Mouse (Mus musculus) ovary, postnatal 10 days (tissue): ENCODE results near the gene Clk1.

ENCODE experiments used
- DNase-seq: peaks from one replicate; pipeline ENCODE4 v3.0.0; 2022; ENCODE audit warnings: low spot score

Gene Clk1

GRCm38 (mm10) chr1:58423371-58424248, at the start of gene Clk1:
TSS of gene Clk1 (minus strand) at chr1:58424066.
- peak; percentile 99 for DNase-seq

DNA sequence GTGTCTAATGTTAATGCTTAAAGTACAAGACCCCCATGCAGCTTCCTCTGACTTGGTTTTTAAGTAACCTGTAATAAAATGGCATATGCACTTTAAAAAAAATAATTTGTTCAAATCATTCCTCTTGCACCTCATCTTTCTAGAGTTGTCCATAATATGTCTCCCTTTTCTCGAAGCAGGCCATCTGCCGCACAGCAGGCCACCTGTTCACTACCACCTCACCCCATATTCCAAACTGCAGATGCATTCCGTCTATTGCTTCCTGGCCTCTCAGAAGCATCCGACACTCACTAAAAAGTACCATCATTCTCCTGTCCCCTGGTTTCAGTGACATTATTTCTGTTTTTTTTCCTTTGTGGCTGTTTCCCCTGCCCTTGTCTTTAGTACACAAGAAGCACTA, 41.7 kb upstream of the Clk1 start:
- no peak for DNase-seq

DNA sequence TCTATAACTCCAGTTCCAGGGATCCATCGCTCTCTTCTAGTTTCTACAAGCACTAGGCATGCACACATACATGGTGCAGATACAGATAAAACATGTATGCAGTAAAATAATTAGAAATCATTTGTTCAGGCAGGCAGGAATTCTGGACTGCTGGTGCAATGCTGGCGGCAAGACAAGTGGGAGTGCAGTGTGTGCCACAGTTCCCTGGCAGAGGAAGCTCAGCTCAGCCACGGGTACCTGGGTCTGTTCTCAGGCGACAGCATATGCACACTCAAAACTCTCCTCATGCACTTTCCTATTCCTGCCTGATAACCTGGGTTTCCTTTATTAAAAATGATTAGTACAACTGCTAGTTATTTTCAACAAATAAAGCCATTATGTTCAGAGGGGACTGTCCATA, 41.2 kb upstream of the Clk1 start:
- DNase-seq, result no peak

DNA sequence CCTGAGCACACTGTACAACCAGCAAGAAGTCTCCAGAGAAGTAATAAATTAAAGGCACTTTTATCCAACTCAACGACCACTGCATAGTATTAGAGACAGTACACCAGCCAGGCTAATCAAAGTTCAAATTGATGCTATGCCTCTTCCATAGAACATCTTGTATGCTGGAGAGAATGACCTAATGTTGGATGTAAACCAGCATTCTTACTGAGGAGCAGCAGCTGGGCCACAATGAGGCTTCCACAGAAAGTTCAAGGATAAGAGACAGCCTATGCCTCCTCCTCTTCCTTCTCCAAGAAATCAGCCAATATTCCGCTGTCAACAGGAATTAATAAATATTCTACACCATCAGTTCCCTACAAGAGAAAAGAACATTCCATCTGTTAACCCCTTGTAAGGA, 40.1 kb upstream of the Clk1 start:
- no peak for DNase-seq

GRCm38 (mm10) chr1:58460566-58460965, 36.7 kb upstream of the Clk1 start:
- DNase-seq, result no peak

- no peak for DNase-seq
Observed at GRCm38 (mm10) chr1:58458867-58459266, 35.0 kb upstream of the Clk1 start.

DNA sequence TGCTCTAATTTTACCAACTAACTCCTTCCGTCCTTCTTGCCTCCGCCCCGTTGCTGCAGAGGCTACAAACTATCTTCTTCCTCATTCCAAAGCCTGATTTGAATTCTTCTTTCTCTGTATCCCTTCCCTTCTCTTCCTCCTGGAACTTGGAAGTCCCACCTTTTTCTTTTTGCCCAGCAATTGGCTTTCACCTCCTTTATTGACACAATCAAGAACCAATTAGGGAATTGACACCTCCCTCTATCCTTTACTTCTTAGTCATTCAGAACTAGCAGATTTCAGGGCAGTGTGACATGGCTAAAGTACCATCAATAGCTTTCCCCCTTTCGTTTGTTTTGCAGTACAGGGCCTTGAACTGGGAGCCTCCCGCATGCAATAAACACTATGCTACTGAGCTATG, 34.3 kb upstream of the Clk1 start:
- no peak for DNase-seq

DNA sequence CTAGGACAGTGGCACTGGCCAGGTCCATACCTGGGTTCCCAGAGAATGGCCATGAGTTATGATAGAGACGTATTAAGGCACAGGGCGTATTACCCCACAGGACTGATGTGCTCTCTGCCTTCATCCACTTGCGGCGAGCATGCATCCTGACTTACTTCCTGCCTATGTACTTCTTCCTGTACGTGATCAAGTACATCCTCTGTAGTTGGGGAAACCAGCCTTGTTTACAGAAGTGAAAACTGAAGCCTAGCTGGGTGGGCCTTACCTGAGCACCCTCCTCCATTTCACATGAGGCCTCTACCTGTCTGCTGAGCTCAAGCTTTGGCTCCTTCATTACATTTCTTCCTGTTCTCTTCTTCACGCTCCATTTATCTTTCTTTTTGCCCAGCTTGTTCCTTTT, 30.4 kb upstream of the Clk1 start:
- DNase-seq, result no peak

DNA sequence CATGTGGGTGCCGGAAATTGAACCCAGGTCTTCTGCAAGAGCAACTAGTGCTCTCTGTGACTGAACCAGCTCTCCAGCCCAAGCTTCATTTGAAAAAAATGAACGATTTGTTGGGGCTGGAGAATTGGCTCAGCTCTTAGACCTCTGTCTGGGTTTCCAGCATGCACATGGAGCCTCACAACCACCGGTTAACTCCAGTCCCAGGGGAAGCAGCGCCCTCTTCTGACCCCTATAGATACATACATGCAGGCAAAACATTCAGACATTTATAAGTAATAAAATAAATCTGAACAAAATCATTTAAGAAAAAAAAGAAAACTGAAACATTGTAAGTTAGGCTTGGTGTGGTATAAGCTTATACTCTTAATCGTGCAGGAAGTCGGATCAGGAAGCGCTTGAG, 24.5 kb upstream of the Clk1 start:
- no peak for DNase-seq

GRCm38 (mm10) chr1:58447766-58448165, 23.9 kb upstream of the Clk1 start:
- no peak for DNase-seq

DNA sequence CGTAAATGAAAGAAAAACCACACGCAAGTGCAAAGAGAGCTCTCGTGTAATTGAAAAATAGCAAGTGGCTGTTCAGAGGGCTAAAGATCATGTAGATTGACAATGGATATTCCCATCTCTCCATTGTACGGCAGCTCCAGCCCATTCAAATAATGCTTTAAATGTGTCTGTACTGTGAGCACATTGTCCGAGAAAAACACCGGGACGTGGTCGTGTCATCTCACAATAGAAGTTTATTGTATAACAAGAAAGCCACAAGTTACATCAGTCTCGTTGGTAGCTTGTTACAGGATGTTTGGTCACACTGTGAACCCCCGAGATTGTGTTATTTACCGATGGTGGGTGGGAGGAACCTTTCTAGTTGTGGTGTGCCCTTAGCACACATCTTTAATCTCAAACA, 22.0 kb upstream of the Clk1 start:
- no peak for DNase-seq

- DNase-seq, result peak; percentile 74
Observed at GRCm38 (mm10) chr1:58445143-58445722, 21.4 kb upstream of the Clk1 start, which contains the start of the genes Nif3l1 and Ppil3. TSS of gene Nif3l1 (plus strand) at chr1:58445151. TSS of gene Ppil3 (minus strand) at chr1:58445486.

DNA sequence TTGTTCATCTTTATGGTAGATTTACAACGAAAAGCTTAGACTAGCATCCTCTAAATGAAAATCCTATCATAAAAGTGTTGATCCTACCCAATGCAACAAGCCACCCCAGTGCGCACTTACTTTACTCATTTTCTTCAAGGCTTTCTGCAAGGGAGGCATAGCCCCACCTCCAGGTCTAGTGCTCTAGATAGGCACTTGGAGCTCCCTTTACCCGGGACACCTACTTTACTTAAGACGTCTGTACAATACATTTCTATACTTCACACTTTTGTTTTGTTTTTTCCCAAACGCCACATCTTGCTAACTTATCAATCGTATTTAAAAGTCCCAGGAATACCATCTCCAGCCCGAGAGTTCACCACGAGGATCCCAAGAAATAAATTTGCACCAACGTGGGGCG, 20.8 kb upstream of the Clk1 start:
- no peak for DNase-seq

GRCm38 (mm10) chr1:58424551-58424950, 685 bp upstream of the Clk1 start:
- no peak for DNase-seq

GRCm38 (mm10) chr1:58422879-58423278, 987 bp downstream of the Clk1 start:
- no peak for DNase-seq

DNA sequence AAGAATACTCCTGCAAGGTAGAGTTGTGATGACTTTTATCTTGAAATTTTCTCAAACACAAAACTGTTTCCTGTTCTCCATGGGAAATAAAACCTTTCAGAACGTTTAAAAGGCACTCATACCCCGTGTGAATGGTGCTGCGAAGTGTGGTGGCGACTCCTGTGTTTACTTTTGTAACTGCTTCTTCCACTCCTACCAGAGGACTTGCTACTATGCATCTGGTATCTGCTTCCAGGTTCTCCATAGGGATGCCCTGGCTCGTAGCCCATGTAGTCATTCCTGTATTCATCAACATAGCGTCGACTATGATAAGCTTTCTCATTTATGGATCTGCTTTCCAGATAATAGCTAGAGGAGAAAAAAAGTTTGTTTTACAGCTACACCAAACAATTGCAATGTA, 2.9 kb downstream of the Clk1 start:
- DNase-seq, result no peak

DNA sequence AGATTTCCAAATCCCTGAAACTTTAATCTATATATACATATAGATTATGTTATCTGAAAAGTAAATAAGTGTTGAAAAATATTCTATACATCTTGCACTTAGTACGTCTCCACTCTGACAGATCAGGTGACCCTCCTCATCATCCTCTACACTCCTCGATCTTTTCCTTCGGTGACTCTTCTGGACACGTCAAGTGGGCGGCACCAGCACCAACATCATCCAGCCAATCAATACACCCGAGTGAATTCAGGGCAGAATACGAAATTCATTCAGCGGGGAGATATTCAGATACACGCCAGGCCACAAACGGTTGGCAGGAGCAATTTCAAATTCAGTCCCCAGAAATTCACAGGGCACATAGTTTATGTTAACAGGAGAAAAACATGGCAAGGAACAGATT, 3.8 kb downstream of the Clk1 start:
- DNase-seq, result no peak

GRCm38 (mm10) chr1:58416048-58416447, 7.8 kb downstream of the Clk1 start:
- no peak for DNase-seq

GRCm38 (mm10) chr1:58415442-58415841, 8.4 kb downstream of the Clk1 start:
- no peak for DNase-seq

- no peak for DNase-seq
Observed at GRCm38 (mm10) chr1:58410776-58411175, 13.1 kb downstream of the Clk1 start.

DNA sequence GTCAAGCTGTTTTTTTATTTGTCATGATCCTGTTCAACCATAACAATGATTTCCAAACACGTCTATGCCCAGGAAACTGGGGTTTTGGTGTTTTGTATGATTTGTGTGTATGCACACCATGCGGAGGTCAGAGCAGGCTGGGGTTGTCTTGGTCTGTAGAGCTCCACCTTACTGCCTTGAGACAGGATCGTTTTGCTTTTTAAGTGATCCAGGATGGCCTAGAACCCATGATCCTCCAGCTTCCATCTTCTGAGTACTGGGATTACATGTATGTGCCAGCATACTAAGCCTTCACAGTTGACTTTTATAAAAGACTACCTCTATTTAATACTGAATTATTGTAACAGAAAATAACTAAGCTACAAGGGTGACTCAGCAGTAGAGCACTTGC, 13.7 kb downstream of the Clk1 start:
- no peak for DNase-seq

DNA sequence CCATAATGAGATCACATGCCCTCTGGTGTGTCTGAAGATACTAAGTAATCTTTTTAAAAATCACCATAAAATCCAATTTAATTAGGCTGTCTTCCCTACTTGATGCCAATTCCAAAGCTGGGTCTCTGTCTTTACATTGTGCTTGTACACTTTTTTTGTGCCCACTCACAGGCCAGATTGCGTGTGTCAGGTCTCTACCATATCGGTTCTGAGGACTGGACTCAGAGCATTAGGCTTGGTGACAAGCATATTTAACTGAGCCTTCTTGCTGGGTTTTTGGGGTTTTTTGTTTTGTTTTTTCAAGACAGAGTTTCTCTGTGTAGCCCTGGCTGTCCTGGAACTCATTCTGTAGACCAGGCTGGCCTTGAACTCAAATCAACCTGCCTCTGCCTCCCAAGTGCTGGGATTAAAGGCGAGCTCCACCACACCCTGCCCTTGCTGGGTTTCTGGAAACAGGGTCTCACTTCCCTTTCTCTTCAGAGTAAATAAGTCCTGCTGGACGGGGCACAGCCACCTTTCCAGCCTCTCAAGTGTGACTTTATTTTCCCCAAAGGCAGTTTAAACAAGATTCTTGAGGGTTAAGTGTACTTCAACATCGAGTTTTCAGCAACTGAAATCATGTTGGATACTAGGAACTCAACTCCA, 14.2 kb downstream of the Clk1 start:
- DNase-seq, result no peak

- DNase-seq, result no peak
Observed at GRCm38 (mm10) chr1:58408141-58408540, 15.7 kb downstream of the Clk1 start.
